Mouse (Mus musculus) liver, embryonic 12.5 days (tissue): ENCODE data around the gene Fbln2. TPM values are rescaled to one million over a fixed set of nuclear protein-coding genes. Genes with fewer than 3 reads are reported as not detected.

ENCODE experiments used
- ATAC-seq: fragments of 200-750 bp; cut with Nextera tagmentation; 2 replicates; pipeline ENCODE4 v1.8.0; 2017; ENCODE audit warnings: moderate number of reproducible peaks, mild to moderate bottlenecking, moderate library complexity
- H3K27ac ChIP-seq: fragments of 300-500 bp; sonication (generic); 2 replicates; pipeline ENCODE4 v1.5.1; 2016; ENCODE audit warnings: mild to moderate bottlenecking
- H3K27me3 ChIP-seq: fragments of 300-500 bp; sonication (generic); replicated peaks from 2 replicates; pipeline ENCODE4 v1.6.1; 2016; ENCODE audit warnings: mild to moderate bottlenecking, moderate library complexity
- H3K36me3 ChIP-seq: fragments of 300-500 bp; sonication (generic); 2 replicates; pipeline ENCODE4 v1.6.1; 2016; ENCODE audit warnings: mild to moderate bottlenecking, moderate library complexity
- H3K4me1 ChIP-seq: fragments of 300-500 bp; sonication (generic); 2 replicates; pipeline ENCODE4 v1.6.1; 2016
- H3K4me2 ChIP-seq: fragments of 300-500 bp; sonication (generic); 2 replicates; pipeline ENCODE4 v1.6.1; 2016; ENCODE audit warnings: mild to moderate bottlenecking, moderate library complexity
- H3K4me3 ChIP-seq: fragments of 300-500 bp; sonication (generic); 2 replicates; pipeline ENCODE4 v1.5.1; 2016; ENCODE audit warnings: mild to moderate bottlenecking, moderate library complexity
- H3K9ac ChIP-seq: fragments of 300-500 bp; sonication (generic); 2 replicates; pipeline ENCODE4 v1.6.1; 2016; ENCODE audit warnings: mild to moderate bottlenecking, moderate library complexity
- H3K9me3 ChIP-seq: fragments of 300-500 bp; sonication (generic); replicated peaks from 2 replicates; pipeline ENCODE4 v1.6.1; 2016; ENCODE audit warnings: mild to moderate bottlenecking, moderate library complexity
- WGBS: fragments of 180-500 bp; shearing (Covaris S2); methylation state at CpG from one replicate; pipeline ENCODE4 v1.1.7; 2016; ENCODE audit not compliant: insufficient replicate concordance; 5-methylcytosine and 5-hydroxymethylcytosine counted together
- polyA plus RNA-seq: library from polyadenylated mRNA; unstranded; fragments of >200 nt; fragmentation: Nextera tagmentation; extraction: Ambion mirVana; gene quantifications from 2 replicates; pipeline ENCODE4 v1.2.1, GENCODE M21; 2016

Gene Fbln2
- polyA plus RNA-seq, 1 experiment from 2014 or later: 15.9 TPM

GRCm38 (mm10) chr6:91259440-91260120, 47.3 kb downstream of the Fbln2 start:
- no peak overlapping the region for H3K4me2 ChIP-seq
- 56% methylated on average over 16 of the region's 16 CpGs for WGBS
- ATAC-seq: no peak

GRCm38 (mm10) chr6:91260347-91260986, 48.2 kb downstream of the Fbln2 start:
- no peak for ATAC-seq

More at GRCm38 (mm10) chr6:91259440-91260120, 47.3 kb downstream of the Fbln2 start:
- Histone ChIP-seq H3K27me3 (peaks cover 4% of the 10 kb centered on the region; the same call in 1 of the 2 replicates), H3K4me1 (no peaks in the 10 kb centered on the region), H3K9me3 (no peaks in the 10 kb centered on the region), H3K9ac (no peak overlapping the region; the same call in 1 of the 2 replicates), H3K4me3 (no peak overlapping the region), H3K36me3 (no peaks in the 10 kb centered on the region), H3K27ac (no peak overlapping the region)

GRCm38 (mm10) chr6:91260987-91261367, 48.7 kb downstream of the Fbln2 start:
- Histone ChIP-seq H3K4me3 (no peak overlapping the region), H3K4me1 (no peaks in the 10 kb centered on the region), H3K27me3 (peaks cover 4% of the 10 kb centered on the region; the same call in 1 of the 2 replicates), H3K36me3 (no peaks in the 10 kb centered on the region), H3K9me3 (no peaks in the 10 kb centered on the region), H3K27ac (no peak overlapping the region), H3K4me2 (no peak overlapping the region), H3K9ac (no peak overlapping the region)
- 45% methylated on average over 3 of the region's 3 CpGs for WGBS
- no peak for ATAC-seq

More at GRCm38 (mm10) chr6:91260347-91260986, 48.2 kb downstream of the Fbln2 start:
- Histone ChIP-seq H3K27ac (no peak overlapping the region), H3K9ac (no peak overlapping the region), H3K4me1 (no peaks in the 10 kb centered on the region), H3K36me3 (no peaks in the 10 kb centered on the region), H3K27me3 (peaks cover 4% of the 10 kb centered on the region; the same call in 1 of the 2 replicates), H3K4me2 (no peak overlapping the region), H3K4me3 (no peak overlapping the region), H3K9me3 (no peaks in the 10 kb centered on the region)
- 63% methylated on average over 8 of the region's 8 CpGs for WGBS

GRCm38 (mm10) chr6:91265616-91266015, 53.4 kb downstream of the Fbln2 start:
- Histone ChIP-seq H3K27me3 (peaks cover 7% of the 10 kb centered on the region), H3K9me3 (no peaks in the 10 kb centered on the region), H3K4me2 (no peak overlapping the region), H3K9ac (no peak overlapping the region), H3K4me1 (no peaks in the 10 kb centered on the region), H3K27ac (no peak overlapping the region), H3K36me3 (no peaks in the 10 kb centered on the region), H3K4me3 (no peak overlapping the region)
- no peak for ATAC-seq
- WGBS: 77% methylated on average over 12 of the region's 12 CpGs

GRCm38 (mm10) chr6:91266647-91267046, 54.4 kb downstream of the Fbln2 start:
- Histone ChIP-seq H3K27me3 (peaks cover 7% of the 10 kb centered on the region), H3K27ac (no peak overlapping the region), H3K4me3 (no peak overlapping the region), H3K4me2 (no peak overlapping the region), H3K4me1 (no peaks in the 10 kb centered on the region), H3K9me3 (no peaks in the 10 kb centered on the region), H3K36me3 (no peaks in the 10 kb centered on the region), H3K9ac (no peak overlapping the region)
- 48% methylated on average over 1 of the region's 1 CpGs for WGBS
- ATAC-seq: no peak

- no peak overlapping the region for H3K9ac ChIP-seq
- no peaks in the 10 kb centered on the region for H3K4me1 ChIP-seq
- no peak overlapping the region for H3K4me3 ChIP-seq
- no peaks in the 10 kb centered on the region for H3K9me3 ChIP-seq
- ATAC-seq: no peak
- H3K27me3 ChIP-seq: peaks cover 7% of the 10 kb centered on the region
- no peak overlapping the region for H3K4me2 ChIP-seq
- no peaks in the 10 kb centered on the region for H3K36me3 ChIP-seq
- H3K27ac ChIP-seq: no peak overlapping the region
- WGBS: 44% methylated on average over 9 of the region's 9 CpGs
Measured at GRCm38 (mm10) chr6:91268318-91268717, 56.1 kb downstream of the Fbln2 start.

GRCm38 (mm10) chr6:91277549-91277948, 65.3 kb downstream of the Fbln2 start:
- 3% methylated on average over 7 of the region's 7 CpGs for WGBS
- no peak overlapping the region for H3K27ac ChIP-seq

GRCm38 (mm10) chr6:91278302-91278701, 66.0 kb downstream of the Fbln2 start:
- WGBS: 44% methylated on average over 1 of the region's 1 CpGs
- H3K4me3 ChIP-seq: no peak overlapping the region
- no peak overlapping the region for H3K9ac ChIP-seq
- no peak overlapping the region for H3K27ac ChIP-seq
- H3K27me3 ChIP-seq: peaks cover 50% of the 10 kb centered on the region
- no peak overlapping the region for H3K4me2 ChIP-seq
- H3K9me3 ChIP-seq: no peaks in the 10 kb centered on the region
- H3K4me1 ChIP-seq: no peaks in the 10 kb centered on the region
- H3K36me3 ChIP-seq: no peaks in the 10 kb centered on the region
- no peak for ATAC-seq

More at GRCm38 (mm10) chr6:91277549-91277948, 65.3 kb downstream of the Fbln2 start:
- H3K36me3 ChIP-seq: no peaks in the 10 kb centered on the region
- peaks cover 43% of the 10 kb centered on the region for H3K27me3 ChIP-seq
- no peak overlapping the region for H3K4me3 ChIP-seq
- H3K4me1 ChIP-seq: no peaks in the 10 kb centered on the region
- H3K9me3 ChIP-seq: no peaks in the 10 kb centered on the region
- ATAC-seq: no peak
- H3K4me2 ChIP-seq: no peak overlapping the region
- no peak overlapping the region for H3K9ac ChIP-seq

- Histone ChIP-seq H3K27ac (no peak overlapping the region), H3K4me1 (no peaks in the 10 kb centered on the region), H3K4me2 (no peak overlapping the region), H3K9ac (no peak overlapping the region), H3K27me3 (peaks cover 57% of the 10 kb centered on the region), H3K36me3 (no peaks in the 10 kb centered on the region), H3K9me3 (no peaks in the 10 kb centered on the region), H3K4me3 (no peak overlapping the region)
- ATAC-seq: no peak
- WGBS: 18% methylated on average over 4 of the region's 4 CpGs
Measured at GRCm38 (mm10) chr6:91279477-91279876, 67.2 kb downstream of the Fbln2 start.

GRCm38 (mm10) chr6:91281206-91281605, 69.0 kb downstream of the Fbln2 start:
- ATAC-seq: peak; percentile 62
- Histone ChIP-seq H3K27ac (no peak overlapping the region), H3K4me3 (no peak overlapping the region), H3K36me3 (no peaks in the 10 kb centered on the region), H3K9me3 (no peaks in the 10 kb centered on the region), H3K9ac (no peak overlapping the region), H3K4me2 (no peak overlapping the region), H3K27me3 (peaks cover 75% of the 10 kb centered on the region), H3K4me1 (no peaks in the 10 kb centered on the region)
- WGBS: 2% methylated on average over 6 of the region's 6 CpGs

GRCm38 (mm10) chr6:91281747-91282146, 69.5 kb downstream of the Fbln2 start:
- Histone ChIP-seq H3K36me3 (no peaks in the 10 kb centered on the region), H3K27me3 (peaks cover 80% of the 10 kb centered on the region), H3K4me1 (no peaks in the 10 kb centered on the region), H3K4me3 (no peak overlapping the region), H3K4me2 (no peak overlapping the region), H3K9me3 (no peaks in the 10 kb centered on the region), H3K9ac (no peak overlapping the region), H3K27ac (no peak overlapping the region)
- ATAC-seq: no peak
- 38% methylated on average over 5 of the region's 5 CpGs for WGBS

- H3K27me3 ChIP-seq: peaks cover 88% of the 10 kb centered on the region
- no peaks in the 10 kb centered on the region for H3K4me1 ChIP-seq
- no peaks in the 10 kb centered on the region for H3K9me3 ChIP-seq
- H3K4me3 ChIP-seq: no peak overlapping the region
- H3K36me3 ChIP-seq: no peaks in the 10 kb centered on the region
- WGBS: 59% methylated on average over 7 of the region's 7 CpGs
- H3K27ac ChIP-seq: no peak overlapping the region
- no peak overlapping the region for H3K4me2 ChIP-seq
- H3K9ac ChIP-seq: no peak overlapping the region
- ATAC-seq: no peak
Measured at GRCm38 (mm10) chr6:91283031-91283430, 70.8 kb downstream of the Fbln2 start.
